Mouse (Mus musculus) E14TG2a.4 (cell line): ENCODE results near the gene Nfib.

Experiments
- CTCF ChIP-seq: conservative IDR thresholded peaks from 2 replicates; pipeline ENCODE4 v1.5.1; 2014; ENCODE audit warnings: low read length
- NANOG ChIP-seq: IDR thresholded peaks from 2 replicates; pipeline ENCODE4 v1.6.1; 2014; ENCODE audit warnings: borderline replicate concordance, low read length, mixed read lengths
- POU5F1 ChIP-seq: IDR thresholded peaks from 2 replicates; pipeline ENCODE4 v1.6.1; 2014; ENCODE audit warnings: low read length, borderline replicate concordance

DNA sequence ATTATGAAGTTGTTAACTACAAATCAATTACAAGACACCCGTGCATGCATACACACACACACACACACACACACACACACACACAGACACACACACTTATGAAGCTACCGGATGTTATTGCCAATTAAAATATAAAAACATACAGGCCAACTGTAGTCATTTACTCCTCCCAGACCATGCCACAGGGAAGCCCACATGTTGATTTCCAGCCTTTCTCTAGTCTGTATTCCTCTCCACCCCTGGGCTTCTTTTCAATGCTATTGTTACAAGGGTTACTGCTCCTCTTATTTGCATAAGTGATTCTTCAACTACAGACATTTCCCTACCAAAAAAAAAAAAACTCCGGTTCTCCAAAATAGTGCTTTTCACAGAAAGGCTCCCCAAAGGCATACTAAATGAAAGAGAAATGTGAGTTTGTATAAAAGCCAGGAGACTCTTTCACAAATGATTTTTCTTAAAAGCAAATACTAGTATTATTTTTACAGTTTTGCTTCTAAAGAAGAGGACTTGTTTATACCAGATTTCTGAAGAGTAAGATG, 402.1 kb downstream of the Nfib start:
- TF ChIP-seq CTCF (no peak), POU5F1 (no peak), NANOG (no peak)
